Mouse (Mus musculus) leukemia stem cell, adult 10-12 weeks (primary cell): ENCODE data around the gene Wnt9b. TPM values are rescaled to one million over a fixed set of nuclear protein-coding genes. Genes with fewer than 3 reads are reported as not detected.

Source experiments
- polyA plus RNA-seq: library from polyadenylated mRNA; stranded (reverse); fragments of >175 nt; gene quantifications from 2 replicates; pipeline ENCODE4 v1.2.3, GENCODE M21; 2012; ENCODE audit warnings: low replicate concordance

Gene Wnt9b
- polyA plus RNA-seq, result not detected in 2 replicates

DNA sequence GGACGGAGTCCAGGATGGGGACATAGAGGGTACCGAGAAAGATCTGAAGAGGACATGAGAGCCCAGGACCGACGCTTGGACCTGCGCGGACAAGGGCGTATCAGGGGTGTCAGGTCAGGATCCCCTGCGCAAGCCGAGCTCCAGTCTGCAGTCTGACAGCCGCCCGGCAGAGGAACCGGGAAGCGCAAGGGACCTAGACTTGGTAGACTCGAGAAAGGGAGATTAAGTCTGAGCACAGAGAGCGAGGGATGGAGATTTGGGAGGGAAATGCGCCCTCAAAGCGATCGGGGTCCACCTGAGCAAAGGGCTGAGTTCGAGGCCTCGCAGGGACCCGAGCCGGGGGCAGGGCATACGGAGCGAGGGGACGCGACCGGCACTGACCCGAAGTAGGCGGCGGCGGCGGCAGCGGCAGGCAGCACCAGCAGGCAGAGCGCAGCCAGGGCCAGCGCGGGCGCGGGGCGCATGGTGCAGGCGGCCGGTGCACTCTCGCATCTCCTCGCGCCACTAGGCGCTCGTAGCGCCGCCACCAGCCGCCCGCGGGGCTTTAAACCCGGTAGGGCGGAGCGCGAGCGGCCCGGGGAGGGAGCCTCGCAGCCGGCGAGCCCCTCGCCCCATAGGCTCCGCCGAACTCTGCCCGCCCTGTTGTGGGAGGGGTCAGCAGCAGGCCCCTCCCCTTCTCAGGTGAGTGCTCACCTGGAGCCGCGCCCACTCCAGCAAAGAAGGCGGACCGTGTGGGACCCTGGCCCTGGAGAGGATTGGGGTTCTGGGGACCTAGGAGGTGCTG, at the start of gene Wnt9b:
Wnt9b (minus strand) TSS at position 516 of the 784 bp plus-strand sequence.

GRCm38 (mm10) chr11:103773387-103774227, 24.0 kb upstream of the Wnt9b start, which contains the start of gene Wnt3:
Gene Wnt3 (plus strand): TSS chr11:103774150.

GRCm38 (mm10) chr11:103697565-103698176, 52.0 kb downstream of the Wnt9b start, which contains the start of gene Gosr2:
Gene Gosr2 (minus strand): TSS chr11:103697898.

Other genes with a start within 250 kb of the Wnt9b start
- not detected in 2 replicates for gene Lrrc37a, start 245.2 kb downstream of the Wnt9b start, polyA plus RNA-seq
- not detected in 2 replicates for gene Gm884, start 128.7 kb downstream of the Wnt9b start, polyA plus RNA-seq
- not detected in 2 replicates for gene Lyzl6, start 110.9 kb downstream of the Wnt9b start, polyA plus RNA-seq
- not detected in 2 replicates for gene Rprml, start 100.3 kb downstream of the Wnt9b start, polyA plus RNA-seq
- gene Gosr2, start 51.9 kb downstream of the Wnt9b start, polyA plus RNA-seq, result 2.3 and 9.5 TPM in 2 replicates
- gene Wnt3, start 24.3 kb upstream of the Wnt9b start, polyA plus RNA-seq, result not detected in 2 replicates
- gene Nsf, start 204.2 kb upstream of the Wnt9b start, polyA plus RNA-seq, result 1.5 and 7.1 TPM in 2 replicates
- 0.74 and 5.2 TPM in 2 replicates for gene Arf2, start 216.9 kb upstream of the Wnt9b start, polyA plus RNA-seq